Mouse (Mus musculus): ENCODE measurements around the gene Rab3il1.

DNA sequence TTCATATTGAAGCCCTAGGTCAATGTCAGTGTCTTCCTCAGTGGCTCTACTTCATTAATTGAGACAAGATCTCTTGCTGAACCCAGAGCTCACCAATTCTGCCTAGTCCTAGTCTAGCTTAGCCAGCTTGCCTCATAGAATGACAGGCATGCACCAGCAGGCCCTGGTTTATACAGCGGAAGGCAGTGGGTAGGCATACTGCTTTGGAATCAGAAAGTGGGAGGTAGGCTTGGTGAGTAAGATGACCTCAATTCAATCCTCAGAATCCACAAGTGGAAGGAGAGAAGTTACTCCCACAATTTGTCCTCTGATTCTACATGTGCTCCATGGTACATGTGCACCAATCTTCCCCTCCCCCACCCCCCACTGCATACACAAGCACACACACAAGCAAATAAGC is 2.2 kb downstream of the Rab3il1 start:
- TF ChIP-seq EP300 (IDR thresholded peaks at IDR 0.05; ENCODE audit: low read depth) (no peak), CTCF (IDR thresholded peaks at IDR 0.05; ENCODE audit: low read depth) (no peak)

All from heart, postnatal 0 days (tissue).